Mouse (Mus musculus) kidney, postnatal 25 days (tissue): ENCODE data around the gene Rsrc2.

Source experiments
- DNase-seq, 2 experiments: peaks; one replicate each; pipeline ENCODE4 v3.0.0; 2021; ENCODE audit warnings: mixed read lengths in 2 of 2

The Rsrc2 gene

DNA sequence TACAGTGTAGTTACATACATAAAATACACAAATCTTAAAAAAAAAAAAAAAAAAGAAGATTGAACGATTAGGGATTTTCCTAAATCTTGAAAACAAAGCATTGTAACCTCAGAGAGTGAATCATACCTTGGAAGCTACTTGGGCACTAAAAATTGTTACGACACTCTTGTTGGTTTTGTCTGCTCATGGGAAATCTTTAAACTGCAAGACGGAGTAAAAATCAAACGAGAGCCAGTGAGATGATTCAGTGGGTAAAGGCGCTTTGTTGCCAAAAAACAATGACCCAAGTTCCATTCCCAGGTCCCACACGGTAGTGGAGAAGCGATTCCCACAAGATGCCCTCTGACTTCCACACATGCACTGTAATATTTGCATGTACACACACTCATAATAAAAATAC is 53.0 kb downstream of the Rsrc2 start:
- DNase-seq, result no peak

DNA sequence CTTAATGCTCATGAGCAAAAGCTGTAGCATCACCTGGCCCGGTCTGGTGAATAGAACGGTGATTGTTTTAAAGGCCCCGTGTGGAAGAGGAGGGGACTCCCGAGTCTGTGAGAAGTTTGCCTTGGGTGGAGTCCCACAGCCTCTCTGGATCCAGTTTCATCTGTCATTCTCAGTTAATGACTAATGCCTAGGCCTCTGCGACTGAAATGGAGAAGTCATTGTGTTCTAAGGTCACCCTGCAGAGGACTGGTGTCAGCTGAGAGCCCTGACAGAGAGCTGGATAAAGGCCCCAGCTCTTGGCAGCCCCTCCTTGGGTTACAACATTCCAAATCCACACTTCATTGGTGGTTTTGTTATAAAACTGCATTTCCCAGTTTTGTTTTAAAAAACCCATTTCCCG is 54.7 kb downstream of the Rsrc2 start:
- DNase-seq, result peak in 1 of 2 experiments; percentile 49

DNA sequence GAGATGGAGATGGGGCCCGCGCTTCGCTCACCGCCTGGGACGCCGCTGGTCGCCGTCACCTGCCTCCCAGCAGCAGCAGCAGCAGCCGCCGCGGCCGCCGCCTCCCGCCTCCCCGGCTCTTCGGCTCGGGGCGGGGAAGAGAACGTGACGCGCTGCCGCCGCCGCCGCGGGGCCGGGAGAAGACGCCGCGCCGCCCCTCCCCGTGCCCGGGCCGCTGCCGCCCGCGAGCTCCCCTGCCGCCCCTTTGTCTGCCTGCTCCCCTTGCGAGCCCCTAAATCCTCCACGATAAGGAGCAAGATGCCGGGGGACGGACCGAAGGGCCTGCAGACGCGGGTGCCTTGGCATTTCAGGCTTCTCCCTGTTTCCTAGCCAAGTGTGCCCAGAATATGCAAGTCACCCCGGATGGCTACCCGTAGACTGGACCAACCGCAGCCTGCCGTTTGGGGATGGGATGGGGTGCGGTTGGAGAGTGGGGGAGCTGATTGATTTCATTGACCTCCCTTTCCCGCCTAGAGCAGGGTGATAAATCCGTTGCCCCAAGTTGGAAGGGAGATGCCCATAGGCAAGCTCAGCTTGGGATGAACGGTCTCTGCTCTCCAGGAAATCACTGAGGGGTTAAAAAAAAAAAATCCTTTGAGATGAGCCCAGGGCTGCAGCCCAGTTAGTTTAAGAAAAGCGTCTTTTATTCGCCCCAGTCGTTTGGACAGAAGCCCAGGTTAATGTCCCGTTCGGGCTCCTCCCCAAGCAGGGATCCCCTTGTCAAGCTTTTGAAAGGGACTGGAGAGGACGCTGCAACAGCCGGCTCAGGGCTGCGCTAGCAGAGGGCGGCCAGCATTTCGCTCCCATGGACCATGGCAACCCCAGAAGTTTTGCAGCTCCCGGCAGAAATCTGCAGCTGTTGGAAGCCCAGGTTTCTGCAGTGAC is 64.7 kb downstream of the Rsrc2 start, which contains the start of gene Clip1:
Gene Clip1, minus strand, starts transcription at position 398 of the 924 bp plus-strand sequence.
- DNase-seq, result peak; percentile 64 to 81

DNA sequence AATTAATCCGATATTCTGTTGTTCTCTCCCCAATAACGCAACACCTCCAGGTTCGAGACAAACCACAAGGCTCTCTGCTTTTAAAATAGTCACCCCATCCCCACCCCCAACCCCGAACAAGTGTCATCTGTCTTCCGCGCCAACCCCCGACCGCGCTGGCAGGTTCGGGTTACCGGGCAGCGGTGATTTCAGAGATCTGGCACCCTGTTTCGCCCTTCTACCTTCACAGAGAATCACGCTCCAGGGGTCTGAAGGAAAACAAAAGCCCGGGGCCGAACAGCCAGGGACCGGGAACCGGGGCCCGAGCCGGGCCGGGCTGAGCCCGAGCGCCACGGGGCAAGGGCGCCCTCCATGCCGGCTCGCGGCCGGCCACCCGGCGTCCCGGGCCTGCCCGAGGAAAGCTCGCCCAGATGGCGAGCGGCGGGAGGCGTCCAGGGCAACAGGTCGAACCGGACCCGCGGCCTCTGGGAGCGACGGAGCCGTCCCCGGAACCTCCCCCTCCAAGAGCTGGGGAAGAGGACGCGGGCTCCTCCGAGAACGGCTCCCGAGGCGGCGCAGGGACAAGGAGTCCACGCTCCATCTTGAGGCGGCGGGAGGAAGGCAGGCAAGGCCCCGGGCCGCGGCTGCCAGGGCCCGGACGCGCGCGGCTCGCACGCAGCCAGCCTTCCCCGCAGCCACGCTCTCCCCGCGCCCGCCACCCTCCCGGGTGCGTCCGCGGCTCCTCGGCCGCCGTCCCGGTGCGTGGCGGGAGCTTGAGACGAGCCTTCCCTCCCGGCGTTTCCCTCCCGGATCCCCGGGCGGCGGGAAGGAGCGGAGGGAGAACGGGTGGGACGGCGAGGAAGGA is 65.6 kb downstream of the Rsrc2 start:
- peak; percentile 63 to 79 for DNase-seq

DNA sequence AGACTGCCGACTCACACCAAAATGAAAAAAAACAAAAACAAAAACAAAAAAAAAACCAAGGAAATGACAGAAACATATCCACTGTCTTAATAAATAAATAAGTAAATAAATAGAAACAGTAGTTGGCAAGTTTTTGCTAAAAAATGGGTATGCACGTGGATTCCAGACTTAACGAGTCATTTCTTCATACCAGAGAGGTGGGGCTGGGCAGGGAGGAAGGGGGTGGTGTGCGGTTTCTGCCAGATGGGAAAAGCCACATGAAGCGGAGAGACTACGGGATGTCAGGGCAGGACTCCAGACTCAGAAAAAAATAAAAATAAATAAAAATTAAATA is 66.2 kb downstream of the Rsrc2 start:
- peak; percentile 27 to 62 for DNase-seq

DNA sequence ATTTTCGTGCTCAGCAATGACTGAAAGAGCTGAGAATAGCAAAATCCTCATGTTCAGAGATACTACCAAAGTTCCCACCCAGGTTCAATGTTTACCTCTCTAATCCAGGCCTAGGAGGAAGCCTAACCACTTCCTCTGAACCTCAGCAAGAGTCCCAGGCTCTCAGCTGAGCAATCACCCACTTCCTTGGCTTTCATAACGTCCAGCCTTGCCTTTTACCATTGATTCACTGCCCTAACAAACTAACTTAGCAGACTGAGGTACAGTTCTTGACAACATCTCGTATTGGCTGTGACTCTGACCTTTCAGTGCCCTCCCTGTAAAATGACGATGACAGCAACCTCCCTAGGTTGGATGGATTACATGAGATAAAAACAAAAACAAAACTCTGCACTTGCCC is 66.8 kb downstream of the Rsrc2 start:
- no peak for DNase-seq

DNA sequence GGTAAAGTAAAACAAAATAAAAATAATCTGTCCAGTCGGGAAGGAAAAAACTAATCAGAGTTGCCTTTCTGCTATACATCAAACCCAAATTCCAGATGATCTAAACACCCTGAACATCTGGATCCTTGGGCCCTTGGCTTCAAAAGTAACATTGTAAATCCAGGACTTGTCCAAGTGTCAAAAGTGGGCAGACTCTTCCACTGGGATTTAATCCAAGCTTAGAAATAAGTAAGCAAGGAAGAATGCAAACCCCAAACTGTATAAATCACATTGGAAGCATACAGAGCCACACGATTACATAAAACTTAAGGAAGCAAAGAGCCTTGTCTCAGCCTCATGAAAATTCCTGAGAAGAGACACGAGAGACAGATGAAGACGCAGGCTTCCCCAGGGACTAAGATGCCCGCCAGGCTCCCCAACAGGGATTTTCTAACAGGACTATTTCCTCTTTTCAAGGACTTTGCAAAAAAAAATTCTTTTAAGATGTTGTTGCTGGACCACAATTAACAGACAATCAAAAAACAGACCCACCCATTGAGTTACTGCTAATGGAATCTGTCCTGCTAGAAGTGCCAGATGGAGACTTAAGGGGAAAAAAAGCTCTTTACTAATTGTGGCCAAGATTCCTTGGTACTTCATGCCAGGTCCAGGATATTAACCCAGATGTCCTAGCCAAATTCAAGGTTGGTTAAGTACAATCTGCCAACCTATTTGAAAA is 69.5 kb downstream of the Rsrc2 start:
- DNase-seq, result no peak

DNA sequence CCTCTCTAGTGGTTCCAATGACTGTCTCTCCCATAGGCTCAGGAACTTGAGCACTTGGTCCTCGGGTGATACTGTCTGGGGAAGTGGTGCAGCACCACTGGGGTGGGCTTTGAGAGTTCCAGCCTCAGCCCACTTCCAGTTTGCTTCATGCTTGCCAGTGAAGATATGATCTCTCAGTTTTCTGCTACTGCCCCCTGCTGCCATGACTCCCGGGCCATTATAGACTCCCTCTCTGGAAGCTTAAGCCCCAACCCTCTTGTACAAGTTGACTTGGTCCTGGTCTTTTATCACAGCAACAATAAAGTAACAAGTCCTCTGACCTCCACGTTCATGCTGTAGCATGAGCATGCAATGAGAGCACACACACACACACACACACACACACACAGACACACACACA is 70.1 kb downstream of the Rsrc2 start:
- no peak for DNase-seq
